Mouse (Mus musculus) brain, adult 10 weeks (tissue): ENCODE results near the gene Olfr651. TPM values are rescaled to one million over a fixed set of nuclear protein-coding genes. Genes with fewer than 3 reads are reported as not detected.

Source experiments
- polyA plus RNA-seq: library from polyadenylated mRNA; stranded (reverse); fragments of 350-450 nt; fragmentation: Illumina TruSeq; extraction: RNeasy Lipid Tissue Mini Kit (QIAGEN cat#74804); gene quantifications from one replicate; pipeline ENCODE4 v1.2.3, GENCODE M21; 2015; ENCODE audit warnings: low read depth, low replicate concordance

Gene Olfr651
- not detected for polyA plus RNA-seq

GRCm38 (mm10) chr7:104549833-104550232 lies at the start of gene Olfr651:
TSS of gene Olfr651 (plus strand) at chr7:104550133.

GRCm38 (mm10) chr7:104507421-104508065 lies 42.4 kb upstream of the Olfr651 start, which contains the start of gene Trim30d:
TSS of gene Trim30d (minus strand) at chr7:104507849.

DNA sequence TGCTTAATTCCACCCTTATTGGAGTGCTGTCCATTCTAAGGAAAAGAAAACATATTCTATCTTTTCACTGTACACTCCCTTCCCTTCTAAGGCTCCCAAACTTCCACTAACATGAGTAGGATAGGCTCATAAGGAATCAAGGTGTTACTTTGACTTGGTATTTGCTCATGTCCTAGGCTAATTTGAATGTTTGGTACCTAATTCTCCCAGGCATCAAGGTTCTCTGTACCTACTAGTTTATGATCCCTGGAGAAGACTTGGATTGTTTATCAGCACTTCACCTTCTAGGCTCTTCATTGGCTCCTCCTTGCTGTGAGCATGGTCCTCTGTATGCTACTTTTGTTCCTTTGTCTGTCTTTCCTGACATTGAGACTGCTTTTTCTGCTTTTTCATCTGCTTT lies 10.7 kb downstream of the Olfr651 start, which contains the start of gene Olfr652:
Gene Olfr652 (plus strand): TSS at position 301 of the 400 bp plus-strand sequence.

DNA sequence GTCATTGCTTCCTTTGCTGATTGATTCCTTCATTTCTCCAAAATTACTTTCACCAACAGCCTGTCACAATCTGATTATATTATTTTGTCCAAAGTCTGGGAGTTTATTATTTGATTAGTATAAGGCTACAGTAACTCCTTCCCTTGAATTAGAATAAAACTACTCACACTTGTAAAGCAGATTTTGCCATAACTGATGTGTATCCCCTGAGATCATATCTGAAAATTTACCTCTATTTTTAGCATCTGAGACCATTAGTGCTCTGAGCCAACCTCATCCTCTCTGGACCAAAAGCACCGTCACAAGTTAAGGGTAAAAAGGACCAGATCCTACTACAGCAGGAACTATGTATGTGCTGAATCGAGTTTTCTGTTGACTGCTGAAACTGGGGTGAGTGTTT lies 27.1 kb downstream of the Olfr651 start, which contains the start of gene Olfr653:
Gene Olfr653 (plus strand): TSS at position 301 of the 400 bp plus-strand sequence.

DNA sequence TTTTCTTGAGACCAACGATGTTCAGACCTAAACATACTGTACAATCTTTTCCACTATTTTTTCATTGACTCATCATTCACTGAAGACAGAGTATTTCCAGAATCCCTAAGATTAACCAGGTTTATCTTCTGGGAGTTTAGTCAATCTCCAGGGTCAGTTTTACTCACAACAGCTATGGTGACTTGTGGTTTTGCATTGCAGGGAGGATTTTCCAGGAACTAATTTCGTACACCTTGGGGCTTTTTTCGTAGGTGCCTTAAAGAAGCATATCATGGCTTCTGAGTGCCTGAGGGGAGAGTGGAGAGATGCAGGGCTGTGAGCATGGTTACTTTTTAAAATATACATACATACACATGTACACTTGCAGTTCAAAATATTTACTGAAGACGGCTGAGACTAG lies 36.8 kb downstream of the Olfr651 start, which contains the start of gene Olfr654:
Gene Olfr654 (plus strand): TSS at position 301 of the 400 bp plus-strand sequence.

DNA sequence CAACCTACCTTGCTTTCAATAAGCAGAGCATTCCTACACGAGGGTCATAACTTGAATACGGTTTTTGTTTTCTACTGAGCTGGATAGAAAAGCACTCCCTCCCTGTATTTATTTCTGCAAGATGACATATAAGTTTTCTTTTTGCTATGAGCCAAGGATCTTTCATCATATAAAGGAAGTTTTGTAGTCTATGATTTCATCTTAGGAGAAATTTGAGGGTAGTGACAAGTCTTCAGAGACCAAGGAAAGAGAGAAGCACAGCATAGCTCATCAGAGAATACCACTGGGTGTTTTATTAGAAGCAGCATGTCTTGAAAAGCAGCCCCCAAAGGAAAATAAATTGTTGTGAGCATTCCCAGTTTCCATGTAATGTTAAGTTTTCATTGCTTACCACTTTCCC lies 51.7 kb downstream of the Olfr651 start, which contains the start of gene Olfr655:
Gene Olfr655 (minus strand): TSS at position 101 of the 400 bp plus-strand sequence.

Other genes with a start within 250 kb of the Olfr651 start
- gene Trim12a, start 234.7 kb upstream of the Olfr651 start, polyA plus RNA-seq = 5.5 TPM
- gene Trim34b, start 220.7 kb upstream of the Olfr651 start, polyA plus RNA-seq = not detected
- 2.2 TPM for gene Trim12c, start 196.8 kb upstream of the Olfr651 start, polyA plus RNA-seq
- not detected for gene Trim30b, start 180.2 kb upstream of the Olfr651 start, polyA plus RNA-seq
- not detected for gene Trim30c, start 149.3 kb upstream of the Olfr651 start, polyA plus RNA-seq
- 1.9 TPM for gene Trim30a, start 84.9 kb upstream of the Olfr651 start, polyA plus RNA-seq
- 1.5 TPM for gene Trim30d, start 42.3 kb upstream of the Olfr651 start, polyA plus RNA-seq
- gene Olfr652, start 10.8 kb downstream of the Olfr651 start, polyA plus RNA-seq = not detected
- not detected for gene Olfr653, start 27.2 kb downstream of the Olfr651 start, polyA plus RNA-seq
- gene Olfr654, start 36.9 kb downstream of the Olfr651 start, polyA plus RNA-seq = not detected
- gene Olfr655, start 51.6 kb downstream of the Olfr651 start, polyA plus RNA-seq = not detected
- gene Olfr656, start 63.8 kb downstream of the Olfr651 start, polyA plus RNA-seq = not detected
- gene Olfr657, start 74.7 kb downstream of the Olfr651 start, polyA plus RNA-seq = not detected
- 0.19 TPM for gene Olfr658, start 97.2 kb downstream of the Olfr651 start, polyA plus RNA-seq
- gene Olfr659, start 116.6 kb downstream of the Olfr651 start, polyA plus RNA-seq = not detected
- not detected for gene Olfr661, start 136.4 kb downstream of the Olfr651 start, polyA plus RNA-seq
- gene Usp17le, start 227.3 kb downstream of the Olfr651 start, polyA plus RNA-seq = not detected